Mouse (Mus musculus) adrenal gland, postnatal 10 days (tissue): ENCODE data around the gene Hoxd12. TPM values are rescaled to one million over a fixed set of nuclear protein-coding genes. Genes with fewer than 3 reads are reported as not detected.

Experiments used
- DNase-seq: peaks from one replicate; pipeline ENCODE4 v3.0.0; 2021; ENCODE audit warnings: mixed read lengths
- long read RNA-seq, 2 experiments: library from polyadenylated mRNA; stranded (forward); transcript quantifications; one replicate each; pipeline ENCODE4 v2.0.0; 2021
- total RNA-seq, 2 experiments: library from RNA; stranded (reverse); gene quantifications; 2 replicates each; pipeline ENCODE4 v1.2.3; 2021

The Hoxd12 gene
- not detected for total RNA-seq
- long read RNA-seq, experiment 1: 0 reads
- long read RNA-seq, experiment 2: 0 reads

GRCm38 (mm10) chr2:74674881-74675665 lies at the start of gene Hoxd12:
Gene Hoxd12, plus strand, starts transcription at chr2:74675013.
- DNase-seq: no peak

- no peak for DNase-seq
Observed at GRCm38 (mm10) chr2:74635412-74635811, 39.4 kb upstream of the Hoxd12 start.

GRCm38 (mm10) chr2:74642431-74642830 lies 32.4 kb upstream of the Hoxd12 start:
- no peak for DNase-seq

- DNase-seq: no peak
Observed at GRCm38 (mm10) chr2:74645631-74646030, 29.2 kb upstream of the Hoxd12 start.

- no peak for DNase-seq
Observed at GRCm38 (mm10) chr2:74647082-74647864, 27.5 kb upstream of the Hoxd12 start.

- no peak for DNase-seq
Observed at GRCm38 (mm10) chr2:74652996-74653340, 21.8 kb upstream of the Hoxd12 start.

- DNase-seq: no peak
Observed at GRCm38 (mm10) chr2:74653781-74654535, 20.9 kb upstream of the Hoxd12 start.

GRCm38 (mm10) chr2:74654743-74655419 lies 19.9 kb upstream of the Hoxd12 start:
- no peak for DNase-seq

GRCm38 (mm10) chr2:74655420-74655781 lies 19.4 kb upstream of the Hoxd12 start:
- DNase-seq: peak; percentile 63

GRCm38 (mm10) chr2:74655821-74656631 lies 18.8 kb upstream of the Hoxd12 start:
- peak; percentile 29 for DNase-seq

- no peak for DNase-seq
Observed at GRCm38 (mm10) chr2:74656632-74657021, 18.2 kb upstream of the Hoxd12 start.

- DNase-seq: no peak
Observed at GRCm38 (mm10) chr2:74657251-74658023, 17.4 kb upstream of the Hoxd12 start.

- no peak for DNase-seq
Observed at GRCm38 (mm10) chr2:74658024-74658666, 16.7 kb upstream of the Hoxd12 start.

GRCm38 (mm10) chr2:74658667-74659371 lies 16.0 kb upstream of the Hoxd12 start:
- no peak for DNase-seq

- no peak for DNase-seq
Observed at GRCm38 (mm10) chr2:74659507-74660005, 15.3 kb upstream of the Hoxd12 start, which contains the start of gene Evx2. Gene Evx2, minus strand, starts transcription at chr2:74659557.

- no peak for DNase-seq
Observed at GRCm38 (mm10) chr2:74660421-74661375, 14.1 kb upstream of the Hoxd12 start.

- DNase-seq: peak; percentile 57
Observed at GRCm38 (mm10) chr2:74661685-74662084, 13.1 kb upstream of the Hoxd12 start.
